Mouse (Mus musculus) kidney, adult 2 months (tissue): ENCODE measurements around the gene Epha6.

ENCODE experiments used
- CTCF ChIP-seq: fragments of 200-500 bp; conservative IDR thresholded peaks from 2 replicates; pipeline ENCODE4 v1.5.1; 2011; ENCODE audit warnings: low read depth, mild to moderate bottlenecking, control low read depth, low read length, moderate library complexity, mixed read lengths; ENCODE audit not compliant: insufficient read depth, insufficient read length
- POLR2A ChIP-seq: fragments of 200-500 bp; IDR thresholded peaks from one replicate; pipeline ENCODE4 v1.6.1; 2011; ENCODE audit warnings: low read depth, low read length, control low read depth

- TF ChIP-seq CTCF (no peak), POLR2A (no peak)
Observed at GRCm38 (mm10) chr16:59685135-59685534, 920.2 kb downstream of the Epha6 start.
